Mouse (Mus musculus) forelimb bud, embryonic 11.5 days (tissue): ENCODE measurements around the gene Eya4.

ENCODE experiments used
- DNase-seq: peaks from one replicate; pipeline ENCODE4 v3.0.0-alpha.2; 2012; ENCODE audit warnings: low read depth, low spot score

The Eya4 gene

DNA sequence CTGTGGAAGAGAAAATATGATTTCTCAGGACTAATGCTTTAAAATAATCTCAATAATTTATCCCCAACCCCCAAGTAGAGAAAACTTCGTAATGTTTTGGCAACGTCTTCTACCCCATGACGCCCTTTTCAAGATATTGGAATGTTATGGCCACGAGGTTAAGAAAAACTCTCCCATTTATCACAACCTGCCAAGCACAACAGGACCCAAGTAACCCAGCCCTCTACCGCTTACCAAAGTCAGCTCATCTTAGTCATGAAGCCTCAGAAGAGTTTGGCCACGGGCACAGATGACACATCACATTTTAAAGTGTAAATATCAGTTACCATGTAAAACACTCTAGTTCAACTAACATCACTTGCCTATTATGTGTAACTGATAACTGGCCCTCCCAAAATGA, 117.2 kb downstream of the Eya4 start:
- DNase-seq = no peak

DNA sequence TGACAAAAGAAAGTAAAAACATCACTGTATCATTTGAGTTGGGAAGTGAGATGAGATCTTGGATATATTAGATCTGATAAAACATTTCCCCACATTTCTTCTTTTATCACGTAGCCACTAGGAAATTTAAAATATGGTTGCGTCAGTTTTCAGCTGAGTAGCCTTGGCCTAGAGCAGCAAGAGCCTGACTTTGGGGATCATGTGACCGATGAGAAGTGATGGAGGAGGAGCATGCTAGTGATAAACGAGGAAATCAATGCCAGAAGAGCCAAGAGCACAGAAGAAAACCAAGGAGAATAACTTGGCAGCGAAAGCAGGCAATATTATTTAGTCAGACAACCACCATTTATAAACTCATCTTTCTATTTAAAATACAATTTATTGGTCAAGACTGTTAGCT, 119.7 kb downstream of the Eya4 start:
- DNase-seq = no peak

DNA sequence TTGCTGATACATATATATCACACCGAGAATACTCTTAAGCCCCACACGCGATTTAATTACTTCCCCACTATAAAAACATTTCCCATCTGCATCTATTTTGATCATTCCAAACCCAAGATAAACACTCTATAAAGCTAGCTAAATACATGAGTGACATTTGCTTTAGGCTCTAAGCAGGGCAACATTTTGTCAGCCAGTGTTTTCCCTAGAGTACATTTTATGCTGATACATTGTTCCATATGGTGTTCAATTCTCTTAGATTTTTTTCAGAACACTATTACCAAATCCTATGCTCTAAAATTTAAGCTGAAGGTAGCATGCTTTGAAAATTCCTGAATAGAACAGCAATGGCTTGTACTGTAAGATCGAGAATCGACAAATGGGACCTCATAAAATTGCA, 127.2 kb downstream of the Eya4 start:
- DNase-seq = no peak

GRCm38 (mm10) chr10:23220432-23220831, 130.2 kb downstream of the Eya4 start:
- no peak for DNase-seq

DNA sequence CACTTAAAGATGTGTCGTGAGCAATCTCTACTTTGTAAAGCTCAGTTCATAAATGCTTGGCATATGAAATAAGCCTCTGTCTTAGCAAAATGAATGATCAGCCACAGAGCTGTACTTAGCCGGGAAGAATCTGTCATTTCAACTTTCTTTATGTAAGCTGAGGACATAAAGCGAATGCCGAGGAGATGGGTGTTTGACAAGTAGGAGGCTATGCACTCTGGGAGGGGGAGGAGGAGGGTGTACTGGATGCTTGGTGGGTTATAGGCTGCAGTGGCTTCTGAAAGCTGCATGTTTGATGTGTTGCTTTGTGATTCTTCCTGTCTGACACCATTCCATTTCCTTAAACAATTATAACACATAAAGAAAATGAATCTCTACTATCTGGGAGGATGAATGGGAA, 133.8 kb downstream of the Eya4 start:
- DNase-seq = no peak

DNA sequence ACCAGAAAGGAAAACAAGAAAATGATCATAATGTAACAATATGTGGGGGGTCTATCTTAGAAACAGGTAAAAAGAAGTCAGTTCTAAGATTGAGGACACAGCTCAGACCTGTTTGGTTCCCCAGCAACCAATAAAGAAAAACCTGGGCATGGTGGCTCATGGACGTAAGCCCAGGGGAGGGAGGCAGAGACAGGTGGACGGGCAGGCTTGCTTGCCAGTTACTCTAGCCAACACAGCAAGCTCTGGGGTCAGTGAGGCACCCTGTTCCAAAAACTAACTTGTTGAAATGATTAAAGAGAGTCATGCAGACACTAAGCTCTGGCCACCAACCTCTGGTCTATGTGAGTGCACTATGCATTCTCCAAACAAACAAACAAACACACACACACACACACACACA, 139.2 kb downstream of the Eya4 start:
- no peak for DNase-seq

- no peak for DNase-seq
These were observed 146.7 kb downstream of the Eya4 start for GRCm38 (mm10) chr10:23203885-23204284.

- DNase-seq = no peak
These were observed 147.3 kb downstream of the Eya4 start for GRCm38 (mm10) chr10:23203144-23203838.

DNA sequence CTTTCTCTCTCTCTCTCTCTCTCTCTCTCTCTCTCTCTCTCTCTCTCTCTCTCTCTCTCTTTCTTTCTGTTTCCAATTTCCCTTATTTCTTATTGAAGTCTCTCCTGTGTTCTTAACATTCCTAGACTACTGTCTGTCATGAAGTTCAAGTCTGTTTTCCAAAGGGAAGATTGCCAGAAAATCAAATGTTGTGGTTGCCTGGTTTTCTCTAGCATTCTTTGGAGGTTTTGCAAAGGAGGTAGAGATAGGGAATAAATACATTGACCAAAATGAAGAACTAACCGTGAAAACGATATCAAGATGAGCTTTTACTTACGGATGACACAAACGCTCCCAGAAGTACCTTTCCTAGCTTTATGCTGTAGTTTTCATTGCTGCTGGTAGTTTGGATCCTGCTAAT, 148.0 kb downstream of the Eya4 start:
- no peak for DNase-seq

DNA sequence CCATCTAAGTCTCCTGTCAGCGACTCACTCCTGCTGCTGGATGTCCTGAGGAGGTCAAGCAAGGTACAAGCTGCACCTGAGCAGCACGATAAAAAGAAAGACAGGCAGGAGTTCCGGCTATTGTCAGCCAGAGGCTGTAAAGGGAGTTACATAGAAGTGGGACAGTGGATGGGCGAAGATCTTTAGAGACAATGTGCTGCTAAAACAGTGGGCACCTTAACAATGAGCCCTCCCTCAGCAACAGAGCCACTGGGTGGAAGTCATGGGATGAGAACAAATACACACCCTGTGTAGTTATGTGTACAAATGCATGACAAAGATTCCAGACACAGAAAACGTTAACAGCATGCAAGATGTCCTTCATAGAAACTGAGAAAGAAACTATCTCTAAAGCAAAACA, 152.3 kb downstream of the Eya4 start:
- DNase-seq = no peak

GRCm38 (mm10) chr10:23196336-23196735, 154.2 kb downstream of the Eya4 start:
- no peak for DNase-seq

DNA sequence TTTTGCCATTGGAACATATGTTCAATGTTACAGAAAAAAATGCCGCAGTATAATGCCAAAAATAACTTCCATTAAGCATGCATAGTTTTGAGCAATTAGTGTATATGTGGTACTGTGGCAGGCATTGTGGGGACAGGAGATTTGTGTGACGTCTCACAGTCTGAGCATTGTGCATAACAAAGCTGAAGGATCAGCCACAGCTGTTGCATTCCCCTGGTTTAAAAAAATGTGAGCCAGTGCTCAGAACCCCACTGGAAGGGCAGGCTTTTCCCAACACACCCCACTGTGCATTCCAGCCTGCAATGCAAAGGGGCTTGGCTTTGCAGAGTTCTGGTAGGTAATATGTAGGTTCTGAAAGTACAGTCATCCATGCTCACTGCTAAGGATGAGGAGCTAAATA, 155.2 kb downstream of the Eya4 start:
- peak; percentile 17 for DNase-seq

DNA sequence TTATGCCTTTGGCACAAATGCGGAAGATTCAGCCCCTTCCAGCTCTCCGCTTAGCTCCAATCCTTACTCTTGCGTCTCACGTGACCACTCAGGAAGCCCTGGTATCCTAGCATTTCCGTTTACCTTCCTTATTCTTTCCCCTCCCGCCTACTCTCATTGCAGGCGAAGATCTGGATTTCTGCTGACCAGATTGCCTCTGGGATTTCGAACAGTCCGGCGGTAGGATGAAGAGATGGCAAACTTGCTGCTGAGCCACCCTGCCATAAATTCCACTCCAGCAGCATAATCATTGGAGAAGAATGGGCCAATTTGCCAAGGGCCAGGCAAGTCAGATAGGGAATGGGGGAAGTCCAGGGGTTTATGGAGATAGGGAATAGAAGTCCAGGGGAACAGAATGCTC, 160.8 kb downstream of the Eya4 start:
- no peak for DNase-seq

DNA sequence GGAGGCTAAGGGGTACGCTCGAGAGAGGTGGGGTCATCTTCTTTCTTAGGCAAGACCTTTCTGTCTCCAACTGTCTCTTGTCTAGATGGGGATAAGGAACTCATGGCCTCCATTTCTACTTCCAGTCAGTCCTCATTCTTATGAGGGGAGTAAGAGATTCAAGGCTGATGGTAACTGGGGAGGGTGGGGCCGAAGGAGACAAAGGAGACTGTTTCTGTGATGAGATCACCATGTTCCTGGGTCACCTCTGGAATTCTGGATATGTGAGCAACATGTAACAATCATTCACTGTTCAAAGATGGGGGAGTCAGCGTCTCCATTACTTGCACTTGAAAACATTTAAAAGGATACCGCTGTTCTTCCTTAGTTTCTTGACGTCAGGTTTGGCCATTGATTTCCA, 165.2 kb downstream of the Eya4 start:
- no peak for DNase-seq

GRCm38 (mm10) chr10:23181572-23182493, 168.8 kb downstream of the Eya4 start:
- no peak for DNase-seq

GRCm38 (mm10) chr10:23179285-23179684, 171.3 kb downstream of the Eya4 start:
- DNase-seq = no peak

GRCm38 (mm10) chr10:23177347-23178046, 173.1 kb downstream of the Eya4 start:
- no peak for DNase-seq

DNA sequence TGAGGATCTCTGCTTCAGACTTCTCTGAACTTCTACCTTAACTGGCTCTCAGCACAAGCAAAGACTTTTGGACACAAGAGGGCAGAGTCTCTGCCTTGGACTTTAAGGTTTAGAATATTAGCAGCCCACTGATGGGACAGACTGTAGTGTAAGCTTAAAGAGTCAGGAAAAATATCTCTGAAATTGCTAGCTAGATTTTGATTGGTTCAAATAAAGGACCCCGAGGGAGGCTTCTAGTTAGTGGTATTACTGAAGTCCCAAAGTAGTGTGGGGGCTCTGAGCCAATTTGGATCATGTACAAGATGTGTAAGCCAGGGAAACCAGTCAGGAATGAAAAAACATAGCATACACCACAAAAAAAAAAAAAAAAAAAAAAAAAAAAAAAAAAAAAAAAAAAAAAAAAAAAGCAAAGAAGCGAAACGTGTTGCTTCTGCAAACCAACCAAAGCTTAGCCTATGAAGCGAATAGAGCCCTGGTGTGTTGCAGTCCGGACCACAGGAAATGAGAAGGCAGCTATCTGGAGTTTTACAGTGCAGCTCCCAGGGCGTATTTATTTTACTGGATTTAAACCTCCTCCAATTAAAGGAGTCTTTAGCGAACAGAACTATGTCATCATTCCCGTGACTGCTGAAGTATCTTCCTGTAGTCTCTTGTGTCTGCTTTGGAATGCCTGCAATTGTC, 173.8 kb downstream of the Eya4 start:
- no peak for DNase-seq

DNA sequence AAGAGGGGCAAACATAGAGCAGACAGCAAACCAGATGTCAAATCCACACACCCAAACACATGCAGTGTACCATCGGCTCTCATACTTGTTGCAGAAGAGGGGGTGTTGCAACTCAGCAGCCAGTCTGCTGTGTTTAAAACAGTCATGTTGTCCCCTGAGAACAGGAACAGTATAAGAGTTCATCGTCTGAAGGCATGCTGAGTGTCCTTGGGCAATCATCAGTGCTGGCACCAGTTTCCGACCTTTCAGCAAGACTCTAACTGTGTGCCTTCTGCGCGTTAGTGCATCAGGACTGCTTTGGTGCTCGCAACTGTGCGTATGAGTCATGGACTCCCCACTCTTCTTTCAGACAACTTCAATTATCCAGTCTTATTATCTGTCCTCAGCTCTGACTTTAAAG, 179.0 kb downstream of the Eya4 start:
- DNase-seq = no peak

- DNase-seq = no peak
These were observed 185.4 kb downstream of the Eya4 start for GRCm38 (mm10) chr10:23165089-23165642.

DNA sequence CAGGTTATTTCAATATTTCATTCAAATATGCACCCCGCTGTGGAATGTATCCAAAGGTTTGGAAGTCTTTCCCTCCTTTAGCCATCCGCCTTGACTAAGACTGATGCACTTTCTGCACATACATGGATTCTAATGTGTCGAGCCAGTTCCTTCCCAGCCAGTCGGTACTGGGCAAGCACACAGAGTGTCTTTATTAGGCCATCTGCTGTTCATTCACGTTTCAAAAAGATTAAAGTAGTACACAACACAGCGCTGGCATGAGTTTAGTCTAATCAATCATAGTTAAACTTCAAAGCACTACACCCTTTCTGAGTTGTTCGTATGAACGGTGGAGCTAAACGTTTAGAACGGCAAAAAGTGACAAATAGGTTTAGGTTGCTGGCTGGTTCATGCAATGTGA, 190.7 kb downstream of the Eya4 start:
- peak; percentile 48 for DNase-seq

DNA sequence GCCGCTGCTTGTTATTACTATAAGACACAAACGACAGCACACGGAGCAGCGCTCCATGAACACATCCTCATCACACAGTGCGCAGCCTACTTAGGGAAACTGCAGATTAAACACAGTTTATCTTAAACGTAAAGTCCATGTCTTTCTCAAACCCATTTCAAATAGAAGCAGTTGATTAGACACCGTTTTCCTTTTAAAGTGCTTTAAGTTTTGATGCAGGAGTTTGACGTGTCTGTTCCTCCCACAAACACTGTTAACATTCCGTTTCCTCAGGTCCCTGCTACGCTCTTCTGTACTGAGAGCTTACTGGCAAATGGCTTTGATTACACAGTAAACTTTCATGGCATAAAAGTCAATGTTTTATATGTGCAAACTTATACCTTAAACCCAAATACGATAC, 191.4 kb downstream of the Eya4 start:
- no peak for DNase-seq
